Mouse (Mus musculus) layer of hippocampus, adult 9-10 months (tissue): ENCODE results near the gene Zfp213.
"Not testable (repeated sequence)": the region's sequence is repeated elsewhere in the genome, so short reads cannot be mapped to it uniquely, and the experiment has no call there.

ENCODE experiments used
- DNase-seq: peaks from one replicate; pipeline ENCODE4 v3.0.0; 2022; ENCODE audit warnings: low spot score

Zfp213 gene

DNA sequence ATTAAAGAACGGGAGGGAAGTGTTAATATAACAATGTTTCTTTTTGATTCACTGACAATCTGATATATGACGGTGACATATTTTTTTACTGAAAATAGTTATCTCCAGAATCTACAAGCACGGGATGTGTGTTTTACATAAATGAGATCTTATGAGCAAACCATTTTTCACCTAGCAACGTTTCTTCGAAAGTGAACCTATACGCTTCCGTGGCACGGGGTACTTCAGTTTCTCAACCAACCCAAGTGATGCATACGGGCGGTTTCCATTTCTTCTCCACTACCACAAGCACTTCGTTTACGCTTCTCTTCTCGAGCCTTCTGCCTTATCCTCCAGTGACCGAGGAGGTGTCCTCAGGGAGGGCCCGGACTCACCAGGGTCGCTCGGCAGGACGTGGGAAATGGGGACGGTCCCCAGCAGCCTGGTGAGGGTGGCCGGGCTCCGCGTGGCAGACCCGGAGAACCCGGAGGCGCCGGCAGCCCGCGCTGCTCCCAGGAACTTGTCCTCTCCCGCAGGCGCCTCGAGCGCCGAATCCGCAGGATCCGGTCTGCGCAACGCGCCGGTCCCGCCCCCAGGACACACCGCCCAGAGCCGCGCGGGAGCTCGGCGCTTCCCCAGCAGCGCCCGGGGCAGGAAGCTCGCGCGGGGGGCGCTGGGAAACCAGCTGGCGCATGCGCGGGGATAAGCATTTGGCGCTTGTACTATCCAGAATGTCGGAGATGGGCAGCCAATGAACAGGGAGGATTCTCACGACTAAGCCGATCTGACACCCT, at the start of gene Zfp213:
Gene Zfp213 (minus strand): TSS at position 644 of the 773 bp plus-strand sequence.
- DNase-seq, result peak; percentile 91

DNA sequence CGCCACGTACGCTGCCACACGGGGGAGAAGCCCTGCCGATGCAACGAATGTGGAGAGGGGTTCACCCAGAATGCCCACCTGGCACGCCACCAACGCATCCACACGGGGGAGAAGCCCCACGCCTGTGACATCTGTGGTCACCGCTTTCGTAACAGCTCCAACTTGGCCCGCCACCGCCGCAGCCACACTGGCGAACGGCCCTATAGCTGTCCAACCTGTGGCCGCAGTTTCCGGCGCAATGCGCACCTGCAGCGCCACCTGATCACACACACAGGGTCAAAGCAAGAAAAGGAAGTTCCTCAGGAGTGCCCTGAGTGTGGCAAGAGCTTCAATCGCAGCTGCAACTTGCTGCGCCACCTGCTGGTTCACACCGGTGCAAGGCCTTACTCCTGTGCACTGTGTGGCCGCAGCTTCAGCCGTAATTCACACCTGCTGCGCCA, 46.3 kb upstream of the Zfp213 start:
- DNase-seq, result no peak

DNA sequence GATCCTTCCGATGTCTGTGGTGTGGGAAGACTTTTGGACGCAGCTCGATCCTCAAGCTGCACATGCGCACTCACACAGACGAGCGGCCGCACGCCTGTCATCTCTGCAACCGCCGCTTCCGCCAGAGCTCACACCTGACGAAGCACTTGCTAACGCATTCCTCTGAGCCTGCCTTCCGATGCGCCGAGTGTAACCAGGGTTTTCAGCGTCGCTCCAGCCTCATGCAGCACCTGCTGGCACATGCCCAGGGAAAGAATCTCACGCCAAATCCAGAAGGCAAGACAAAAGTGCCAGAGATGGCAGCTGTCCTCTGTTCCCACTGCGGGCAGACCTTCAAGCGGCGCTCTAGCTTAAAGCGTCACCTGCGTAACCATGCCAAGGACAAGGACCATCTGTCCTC, 45.6 kb upstream of the Zfp213 start:
- DNase-seq, result no peak

DNA sequence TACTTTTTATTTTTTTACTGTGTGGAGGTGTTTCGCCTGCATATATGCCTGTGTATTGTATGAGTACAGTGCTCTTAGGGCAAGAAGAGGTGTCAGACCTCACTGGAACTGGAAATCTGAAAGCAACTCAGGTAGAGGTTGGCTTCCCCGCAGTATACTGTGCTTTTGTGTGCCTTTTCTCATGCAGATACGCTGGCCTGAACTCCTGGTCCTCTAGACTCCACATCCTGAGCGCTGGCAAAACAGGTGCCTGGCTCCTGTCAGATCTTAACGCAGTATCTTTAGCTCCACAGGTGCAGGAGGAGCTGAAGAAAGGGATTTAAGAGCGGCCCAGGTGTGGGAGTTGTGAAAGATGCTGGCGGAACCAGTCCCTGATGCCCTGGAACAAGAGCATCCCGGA, 41.2 kb upstream of the Zfp213 start:
- no peak for DNase-seq

DNA sequence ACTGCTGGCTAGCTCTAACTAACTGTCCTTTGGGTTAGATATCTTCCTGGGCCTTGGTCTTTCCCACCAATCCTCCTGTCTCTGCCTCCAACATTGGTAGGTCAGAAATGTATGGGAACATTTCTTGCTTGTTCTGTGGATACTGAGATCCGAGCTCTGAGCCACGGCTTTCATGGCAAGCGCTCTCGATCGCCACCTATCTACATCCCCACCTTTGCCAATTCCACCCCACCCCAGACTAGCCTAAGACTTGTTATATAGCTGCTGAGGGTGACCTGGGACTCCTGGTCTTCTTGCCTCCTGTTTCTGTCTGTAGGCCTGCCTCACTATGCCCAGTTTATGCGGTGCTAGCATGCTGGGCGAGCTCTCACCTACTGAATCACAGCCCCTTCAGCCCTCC, 40.4 kb upstream of the Zfp213 start:
- no peak for DNase-seq

DNA sequence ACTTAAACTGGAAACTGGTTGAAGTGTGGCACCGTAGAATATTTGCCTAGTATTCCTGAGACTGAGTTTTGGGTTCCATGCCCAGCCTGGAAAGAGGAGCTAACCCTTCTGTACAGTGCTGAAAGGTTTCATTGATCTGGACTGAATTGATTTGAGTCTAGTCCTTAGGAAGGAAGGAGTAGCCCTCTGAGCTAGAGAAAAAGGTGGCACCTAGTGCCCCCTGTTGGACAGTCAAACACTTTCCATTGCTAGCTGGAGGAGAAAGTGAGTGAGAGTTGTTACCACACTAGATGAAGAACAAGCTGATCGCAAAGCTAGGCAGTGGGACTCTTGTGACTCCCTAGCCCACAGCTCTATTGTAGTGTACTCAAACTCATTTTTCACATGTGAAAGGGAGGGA, 39.5 kb upstream of the Zfp213 start:
- no peak for DNase-seq

DNA sequence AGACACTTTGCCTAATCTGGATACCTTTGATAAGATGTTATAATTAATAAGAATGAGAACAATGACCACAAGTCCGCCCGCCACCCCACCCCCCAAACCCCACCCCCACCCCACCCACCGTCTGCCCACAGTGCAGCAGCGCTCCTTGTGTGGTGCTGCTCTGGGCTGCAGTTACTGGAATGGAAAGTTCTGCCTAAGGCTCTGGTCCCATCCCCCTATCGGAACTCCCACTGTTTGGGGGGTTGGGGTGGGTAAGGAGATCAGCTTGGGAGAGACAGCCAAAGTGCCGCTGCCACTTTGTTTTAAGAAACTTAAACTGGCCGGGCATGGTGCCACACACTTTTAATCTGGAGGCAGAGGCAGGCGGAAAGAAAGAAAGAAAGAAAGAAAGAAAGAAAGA, 39.0 kb upstream of the Zfp213 start:
- no peak for DNase-seq

DNA sequence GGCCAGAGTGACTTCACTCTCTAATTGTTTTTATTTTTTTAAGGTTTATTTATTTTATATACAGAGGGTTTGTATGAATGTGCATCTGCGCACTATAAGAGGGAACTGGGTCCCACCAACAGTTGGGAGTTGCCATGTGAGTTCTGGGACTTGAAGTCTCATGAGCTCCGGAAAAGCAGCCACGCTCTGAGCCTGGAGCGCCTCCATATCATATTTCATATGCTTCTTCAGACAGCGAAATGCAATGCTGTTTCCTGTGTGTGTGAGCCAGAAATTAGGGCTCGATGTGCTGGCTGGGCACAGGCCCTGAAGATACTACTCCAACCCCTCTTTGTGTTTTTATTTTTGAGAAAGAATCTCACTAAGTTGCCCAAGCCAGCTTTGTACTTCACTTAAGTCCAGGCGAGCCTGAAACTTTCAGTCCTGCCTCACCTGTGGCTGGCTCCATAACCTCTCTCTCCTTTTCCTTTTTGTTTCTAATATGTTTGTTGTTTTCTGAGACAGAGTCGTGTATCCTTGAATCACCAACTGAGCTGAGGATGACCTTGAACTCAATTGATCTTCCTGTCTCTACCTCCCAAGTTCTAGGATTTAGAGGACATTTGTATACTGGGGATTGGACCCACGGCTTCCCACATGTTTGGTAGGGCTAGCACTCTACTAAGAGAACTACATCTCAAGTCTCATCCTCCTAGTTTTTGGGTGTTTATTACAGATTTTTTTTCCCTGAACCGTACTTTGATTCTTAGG, 38.0 kb upstream of the Zfp213 start:
- DNase-seq, result no peak

DNA sequence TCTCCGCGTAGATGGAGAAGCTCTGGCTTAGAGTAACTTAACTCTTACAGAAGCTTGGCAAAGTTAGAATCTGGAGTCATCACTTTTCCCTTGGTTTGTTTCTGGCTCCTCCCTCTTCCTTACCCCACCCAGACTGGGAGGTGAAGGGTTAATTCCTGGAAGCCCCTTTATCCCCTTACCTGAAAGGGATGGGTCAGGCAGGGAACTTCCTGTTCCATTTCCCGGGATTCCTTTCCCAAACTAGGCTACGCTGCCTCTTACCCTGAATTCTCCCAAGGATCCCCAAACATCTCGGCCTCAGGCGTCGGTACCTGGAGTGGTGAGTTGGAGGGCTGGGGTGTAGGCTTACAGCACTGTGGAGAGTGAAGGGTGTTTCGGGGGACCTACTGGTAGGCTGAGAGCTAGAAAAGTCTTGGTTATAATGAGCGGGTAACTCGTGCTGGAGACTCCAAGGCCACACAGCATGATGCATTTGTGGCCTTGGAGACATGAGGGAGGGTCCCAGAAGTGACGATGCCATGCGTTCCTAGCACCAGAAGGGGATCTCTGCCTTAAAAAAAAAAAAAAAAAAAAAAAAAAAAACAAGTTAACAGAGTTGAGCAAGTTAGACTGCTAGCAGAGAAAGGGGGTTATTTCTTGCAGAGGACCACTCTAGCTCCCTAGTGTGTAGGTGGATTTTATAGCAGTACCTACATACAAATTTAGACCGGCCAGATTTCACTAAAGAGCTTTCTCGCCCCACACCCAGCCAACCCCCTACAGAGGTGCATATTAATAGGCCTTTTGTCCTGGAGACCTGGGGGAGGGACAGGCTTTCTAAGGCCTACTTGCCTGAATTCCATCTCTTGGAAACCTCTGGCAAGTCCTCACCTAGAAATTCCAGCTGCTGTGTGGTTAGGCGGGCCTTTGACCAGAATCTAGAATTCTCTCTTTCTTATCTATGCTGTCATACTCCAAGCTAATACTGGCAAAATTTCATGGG, 36.9 kb upstream of the Zfp213 start, which contains the start of gene Zscan10:
Gene Zscan10 (plus strand): TSS at position 216 of the 982 bp plus-strand sequence.
- no peak for DNase-seq

DNA sequence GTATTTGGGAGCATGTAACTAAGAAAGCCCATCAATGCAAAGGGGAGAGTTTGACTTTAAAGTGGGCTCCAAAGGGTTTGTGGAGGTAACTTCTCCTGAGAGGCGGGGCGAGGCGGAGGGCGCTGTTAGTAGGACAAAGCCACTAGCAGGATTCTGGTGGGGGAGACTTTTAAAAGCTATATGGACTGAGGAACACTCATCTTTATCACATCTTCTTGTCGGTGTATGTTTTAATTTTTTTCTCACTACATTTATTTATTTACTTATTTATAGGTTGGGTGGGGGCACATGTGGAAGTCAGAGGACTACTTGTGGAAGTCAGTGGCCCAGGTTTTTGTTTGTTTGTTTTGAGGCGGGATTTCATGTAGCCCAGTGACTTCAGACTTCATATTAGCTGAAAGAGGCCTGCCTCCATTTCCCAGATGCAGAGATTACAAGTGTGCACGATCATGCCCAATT, 35.6 kb upstream of the Zfp213 start:
- DNase-seq, result no peak

DNA sequence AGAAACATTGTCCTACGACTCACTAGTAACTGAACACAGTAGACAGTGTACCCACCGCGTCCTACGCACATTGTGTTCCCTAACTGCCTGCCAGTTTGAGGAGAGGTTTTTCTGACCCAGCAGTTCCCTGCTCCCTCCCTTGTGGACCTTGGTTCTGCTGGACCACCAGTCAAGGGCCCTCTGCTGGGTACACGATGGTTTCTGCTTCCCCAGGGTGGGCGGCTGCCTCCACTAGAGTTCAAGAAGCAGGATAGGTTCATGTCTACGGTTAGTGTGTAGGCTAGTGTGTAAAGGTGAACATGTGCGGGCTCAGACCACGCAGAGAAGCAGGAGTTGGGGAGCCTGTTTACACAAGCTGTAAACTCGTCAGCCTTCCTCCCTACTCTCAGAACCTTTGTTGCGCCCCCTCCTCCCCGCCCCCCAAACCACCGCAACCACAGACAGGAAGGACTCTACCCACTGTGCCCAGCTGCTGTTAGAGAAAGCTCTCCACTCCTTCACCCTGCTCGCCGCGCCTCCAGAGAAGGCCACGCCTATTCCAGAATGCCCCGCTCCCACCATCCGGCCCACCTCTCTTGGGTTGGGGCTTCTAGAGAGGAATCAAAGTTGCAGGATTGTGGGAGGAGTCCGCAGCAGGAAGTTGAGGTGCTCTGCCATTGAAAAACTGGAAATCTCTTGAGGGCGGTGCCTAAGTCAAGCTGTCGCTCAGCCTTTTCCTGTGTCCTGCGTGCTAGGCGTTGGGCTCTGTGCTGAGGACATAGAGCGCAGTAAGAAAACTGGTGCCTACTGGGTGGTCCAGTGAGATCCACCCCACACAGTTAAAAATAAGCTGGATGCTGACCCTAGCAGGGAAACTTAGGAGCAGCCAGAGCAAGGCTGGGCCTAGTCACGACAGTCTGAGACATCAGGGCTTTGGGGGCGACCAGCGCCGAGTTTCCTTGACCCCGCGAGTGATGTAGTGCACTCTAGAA, 34.8 kb upstream of the Zfp213 start, which contains the start of gene Zfp13:
Gene Zfp13 (minus strand): TSS at position 906 of the 971 bp plus-strand sequence.
- peak; percentile 46 for DNase-seq

DNA sequence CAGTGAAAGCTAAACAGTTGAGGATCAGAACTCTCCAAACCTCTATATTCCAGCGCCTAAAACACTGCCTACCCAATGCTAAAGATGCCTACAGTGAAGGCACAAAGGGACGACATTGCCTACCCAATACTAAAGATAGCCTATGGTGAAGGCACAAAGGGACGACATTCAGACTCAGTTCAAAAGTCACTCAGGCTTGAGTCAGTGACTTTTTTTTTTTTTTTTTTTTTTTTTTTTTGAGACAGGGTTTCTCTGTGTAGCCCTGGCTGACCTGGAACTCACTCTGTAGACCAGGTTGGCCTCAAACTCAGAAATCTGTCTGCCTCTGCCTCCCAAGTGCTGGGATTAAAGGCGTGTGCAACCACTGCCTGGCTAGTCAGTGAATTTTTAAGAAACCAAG, 31.1 kb upstream of the Zfp213 start:
- DNase-seq, result not testable (repeated sequence)

DNA sequence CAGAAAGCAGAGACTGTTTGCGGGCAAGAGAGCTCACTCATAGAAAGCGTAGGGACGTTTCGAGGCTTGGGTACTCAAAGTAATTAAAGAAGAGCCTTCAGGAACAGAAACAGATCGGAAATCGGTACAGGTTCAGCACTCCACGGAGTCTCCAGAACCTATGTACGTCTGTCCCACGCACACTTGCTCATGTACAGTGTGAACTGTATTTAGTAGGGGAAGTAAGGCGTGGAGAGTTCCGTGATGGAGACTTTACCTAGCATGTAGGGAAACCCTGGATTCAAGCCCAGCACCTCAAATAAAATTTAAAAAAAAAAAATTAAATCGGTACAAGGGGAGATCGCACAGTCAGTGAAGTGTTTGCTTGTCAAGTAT, 28.9 kb upstream of the Zfp213 start:
- no peak for DNase-seq

DNA sequence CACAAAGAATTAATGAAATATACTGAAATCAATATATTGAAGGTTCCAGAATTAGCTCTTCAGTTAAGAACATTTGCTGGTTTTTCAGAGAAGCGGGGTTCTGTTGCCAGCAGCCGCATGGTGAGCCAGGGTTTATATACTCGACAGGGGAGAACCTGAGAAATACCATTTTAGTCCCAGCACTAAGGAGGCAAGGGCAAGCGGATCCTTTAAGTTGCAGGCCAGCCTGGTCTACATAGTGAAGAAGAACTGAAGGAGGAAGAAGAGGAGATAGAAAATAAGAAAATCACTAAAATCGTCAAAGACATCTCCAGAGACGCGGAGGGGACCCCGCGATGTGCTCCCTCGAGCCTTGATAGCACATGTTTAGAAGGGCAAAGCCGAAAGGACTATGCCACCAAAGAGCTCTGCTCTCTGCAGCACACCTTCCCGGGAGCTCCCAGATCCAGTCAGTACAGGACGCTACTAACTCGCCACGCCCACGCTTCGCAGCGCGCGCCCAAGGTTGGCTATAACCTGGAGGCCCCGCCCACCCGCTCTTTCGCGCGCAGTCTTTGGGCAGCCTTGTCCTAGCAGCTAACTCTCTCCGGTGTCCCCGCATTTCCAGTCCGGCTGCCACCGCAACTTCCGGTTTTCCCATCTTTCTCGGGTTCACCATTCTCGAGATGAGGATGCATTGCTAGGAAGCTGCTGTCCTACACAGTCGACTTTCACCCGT, 28.3 kb upstream of the Zfp213 start:
- DNase-seq, result peak; percentile 84

DNA sequence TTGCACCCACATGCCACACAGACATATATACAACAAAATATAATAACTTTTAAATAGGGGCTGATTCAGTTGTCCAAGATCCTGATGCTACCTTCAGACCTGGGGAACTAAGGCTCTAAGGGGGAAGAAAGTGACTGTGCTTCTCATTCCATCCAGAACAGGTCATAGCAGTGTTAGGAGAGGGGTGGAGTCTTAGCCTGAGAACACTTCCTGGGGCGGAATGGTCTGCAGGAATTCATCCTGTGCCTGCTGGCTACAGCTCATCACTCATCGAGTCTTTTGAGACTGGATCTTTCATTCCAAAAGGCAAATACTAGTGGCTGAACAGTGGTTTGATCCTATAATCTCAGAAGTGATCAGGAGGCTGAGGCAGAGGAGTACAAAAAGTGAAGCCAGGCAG, 23.2 kb upstream of the Zfp213 start:
- DNase-seq, result no peak

DNA sequence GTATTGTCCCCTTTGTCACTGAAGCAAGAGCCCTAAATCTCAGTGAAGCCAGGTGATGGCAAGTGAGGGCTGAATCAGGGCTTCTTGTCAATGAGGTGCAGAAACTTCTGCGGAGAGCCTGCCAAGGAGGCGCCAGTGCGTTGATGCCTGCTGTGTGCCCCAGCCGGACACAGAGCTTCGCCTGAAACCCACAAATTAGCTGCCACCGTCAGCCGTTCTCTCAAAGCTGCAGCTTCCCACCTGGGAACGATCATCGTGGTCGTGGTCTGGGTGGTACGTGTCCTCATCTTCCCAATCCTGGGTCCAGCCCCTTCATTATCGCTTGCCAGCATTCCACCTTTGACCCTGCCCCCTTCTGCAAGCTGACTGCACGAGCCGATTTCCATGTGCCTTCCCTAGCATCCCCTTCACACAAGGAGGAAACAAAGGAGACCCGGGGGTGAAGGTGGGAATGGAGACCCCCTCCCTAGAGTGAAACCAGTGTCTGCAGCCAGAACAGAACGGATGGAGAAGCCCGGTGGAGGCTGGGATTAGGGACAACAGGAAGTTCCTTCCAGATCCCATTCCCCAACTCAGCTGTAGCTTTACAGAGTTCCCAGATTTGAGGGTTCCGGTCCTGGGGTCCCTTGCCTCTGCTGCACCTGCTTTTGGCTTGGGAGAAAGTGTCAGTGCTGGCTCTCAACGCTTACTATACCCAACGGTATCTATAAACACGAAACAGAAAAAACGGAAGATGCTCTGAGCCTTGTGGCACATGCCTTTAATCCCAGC, 21.9 kb upstream of the Zfp213 start:
- DNase-seq, result peak; percentile 70

DNA sequence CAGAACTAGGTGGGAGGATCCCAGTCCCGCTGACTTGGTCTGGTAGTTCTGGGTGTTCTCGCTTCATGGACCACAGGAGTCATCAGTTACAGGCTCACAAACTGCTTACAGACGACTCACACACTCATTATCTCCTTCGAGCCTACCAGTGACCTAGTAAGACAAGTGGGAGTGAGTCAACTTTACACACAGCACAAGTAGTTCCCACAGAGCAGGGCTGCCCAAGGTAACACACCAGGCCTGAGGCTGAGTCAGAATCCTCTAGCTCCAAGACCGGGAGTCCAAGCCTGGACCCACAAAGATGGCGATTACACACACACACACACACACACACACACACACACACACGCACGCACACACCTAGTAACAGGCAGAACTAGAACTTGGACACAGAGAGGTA, 20.7 kb upstream of the Zfp213 start:
- DNase-seq, result no peak

DNA sequence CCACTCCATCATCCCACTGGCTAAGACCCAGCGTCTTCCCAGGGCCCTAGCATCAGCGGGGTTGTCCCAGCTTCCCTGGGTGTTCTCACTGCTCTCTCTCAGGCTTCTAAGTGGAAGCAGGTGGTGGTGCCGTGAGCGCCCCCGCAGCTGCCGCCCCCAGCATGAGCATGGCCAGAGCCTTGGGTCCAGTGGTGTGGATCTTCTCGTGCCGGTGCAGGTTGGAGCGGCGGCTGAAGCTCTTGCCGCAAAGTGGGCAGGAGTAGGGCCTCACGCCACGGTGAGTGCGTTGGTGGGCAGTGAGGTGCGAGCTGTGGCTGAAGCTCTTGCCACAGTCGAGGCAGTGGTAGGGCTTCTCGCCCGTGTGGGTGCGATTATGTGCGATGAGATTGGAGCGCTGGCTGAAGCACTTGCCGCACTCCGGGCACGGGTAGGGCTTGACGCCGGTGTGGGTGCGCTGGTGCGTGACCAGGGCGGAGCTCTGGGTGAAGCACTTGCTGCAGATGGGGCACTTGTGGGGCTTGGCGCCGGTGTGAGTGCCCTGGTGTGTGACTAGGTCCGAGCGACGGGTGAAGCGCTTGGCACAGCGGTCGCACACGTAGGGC, 12.0 kb upstream of the Zfp213 start:
- no peak for DNase-seq

DNA sequence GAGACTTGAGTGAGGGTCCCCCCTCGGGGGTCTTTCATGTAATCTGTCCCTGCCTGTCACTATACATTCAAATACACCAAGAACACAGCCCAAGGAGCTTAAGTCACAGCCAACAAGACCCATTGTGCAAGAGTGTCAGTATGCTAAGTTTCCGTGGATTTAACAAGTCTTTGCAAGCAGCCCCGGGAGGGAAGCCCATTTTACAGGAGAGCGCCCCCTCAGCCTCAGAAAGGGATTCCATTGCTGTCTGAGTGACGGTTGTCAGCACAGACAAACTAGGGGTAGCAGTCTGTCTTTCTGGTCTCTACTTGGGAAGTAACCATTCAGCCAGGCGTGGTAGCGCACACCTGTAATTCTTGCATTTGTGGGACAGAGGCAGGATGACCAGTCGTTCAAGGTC, 10.1 kb upstream of the Zfp213 start:
- DNase-seq, result no peak
